Mouse (Mus musculus) small intestine, adult 2 months (tissue): ENCODE data around the gene Stab1.

ENCODE experiments used
- CTCF ChIP-seq: fragments of 200-500 bp; IDR thresholded peaks from 2 replicates; pipeline ENCODE4 v1.5.1; 2012; ENCODE audit warnings: low read depth, mild to moderate bottlenecking, control low read depth, inconsistent platforms, low read length, moderate library complexity, mixed read lengths; ENCODE audit not compliant: insufficient replicate concordance, insufficient read length; ENCODE audit errors: extremely low read depth
- POLR2A ChIP-seq: fragments of 200-500 bp; IDR thresholded peaks from 2 replicates; pipeline ENCODE4 v1.6.1; 2012; ENCODE audit warnings: low read depth, mild to moderate bottlenecking, control low read depth, inconsistent platforms, low read length, moderate library complexity

DNA sequence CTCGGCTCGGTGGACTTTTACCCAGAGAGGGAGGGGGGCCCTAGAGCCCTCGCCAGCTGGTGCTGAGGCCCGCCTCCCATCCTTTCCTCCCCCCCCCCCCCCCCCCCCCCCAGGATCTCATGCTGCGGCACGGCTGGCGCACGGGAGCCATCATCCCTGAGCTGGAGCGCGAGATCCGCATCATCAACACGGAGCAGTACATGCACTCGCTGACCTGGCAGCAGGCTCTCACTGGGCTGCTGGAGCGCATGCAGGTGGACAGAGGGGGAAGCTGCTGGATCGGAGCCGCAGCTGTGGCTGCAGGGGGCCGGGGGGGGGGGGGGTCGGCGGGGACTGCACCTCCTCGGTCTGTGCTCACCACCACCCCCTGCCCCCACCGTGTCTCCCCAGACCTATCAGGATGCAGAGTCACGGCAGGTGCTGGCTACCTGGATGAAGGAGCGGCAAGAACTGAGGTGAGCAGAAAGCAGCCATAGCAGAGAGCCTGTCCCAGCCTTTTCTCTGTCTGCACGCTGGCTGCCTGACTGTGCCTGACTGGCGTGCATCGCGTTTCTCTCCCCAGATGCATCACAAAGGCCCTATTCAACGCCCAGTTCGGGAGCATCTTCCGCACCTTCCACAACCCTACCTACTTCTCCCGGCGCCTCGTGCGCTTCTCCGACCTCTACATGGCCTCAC, 30.1 kb downstream of the Stab1 start:
- TF ChIP-seq POLR2A = no peak
- TF ChIP-seq CTCF = no peak
